Mouse (Mus musculus) intestine, embryonic 14.5 days (tissue): ENCODE measurements around the gene Zfp692. TPM values are rescaled to one million over a fixed set of nuclear protein-coding genes. Genes with fewer than 3 reads are reported as not detected.
"Not testable (repeated sequence)": the region's sequence is repeated elsewhere in the genome, so short reads cannot be mapped to it uniquely, and the experiment has no call there.

ENCODE experiments used
- ATAC-seq: fragments of 200-750 bp; cut with Nextera tagmentation; replicated peaks from 2 replicates; pipeline ENCODE4 v1.8.0; 2017; ENCODE audit warnings: low read depth, moderate number of reproducible peaks, moderate TSS enrichment, moderate library complexity; ENCODE audit not compliant: low FRiP score, low TSS enrichment
- DNase-seq: peaks from one replicate; pipeline ENCODE4 v3.0.0-alpha.2; 2018; ENCODE audit warnings: low spot score
- H3K27ac ChIP-seq: fragments of 300-500 bp; sonication (generic); 2 replicates; pipeline ENCODE4 v1.5.1; 2014; ENCODE audit warnings: low read depth, mild to moderate bottlenecking, control low read depth
- H3K27me3 ChIP-seq: fragments of 300-500 bp; sonication (generic); replicated peaks from 2 replicates; pipeline ENCODE4 v1.6.1; 2014; ENCODE audit warnings: low read length, control low read depth; ENCODE audit not compliant: control insufficient read depth, insufficient read depth
- H3K36me3 ChIP-seq: fragments of 300-500 bp; sonication (generic); 2 replicates; pipeline ENCODE4 v1.6.1; 2014; ENCODE audit warnings: low read length, control low read depth; ENCODE audit not compliant: control insufficient read depth, insufficient read depth
- H3K4me1 ChIP-seq: fragments of 300-500 bp; sonication (generic); replicated peaks from 2 replicates; pipeline ENCODE4 v1.6.1; 2014; ENCODE audit warnings: low read length, control low read depth, mixed read lengths; ENCODE audit not compliant: control insufficient read depth, insufficient read depth
- H3K4me2 ChIP-seq: fragments of 300-500 bp; sonication (generic); 2 replicates; pipeline ENCODE4 v1.6.1; 2014; ENCODE audit warnings: low read length
- H3K4me3 ChIP-seq: fragments of 300-500 bp; sonication (generic); 2 replicates; pipeline ENCODE4 v1.5.1; 2014; ENCODE audit warnings: low read depth, low read length, control low read depth, mixed read lengths
- H3K9ac ChIP-seq: fragments of 300-500 bp; sonication (generic); 2 replicates; pipeline ENCODE4 v1.6.1; 2014; ENCODE audit warnings: mild to moderate bottlenecking, low read length
- H3K9me3 ChIP-seq: fragments of 300-500 bp; sonication (generic); 2 replicates; pipeline ENCODE4 v1.6.1; 2016; ENCODE audit warnings: low read length, control low read depth; ENCODE audit not compliant: control insufficient read depth
- WGBS: fragments of 180-500 bp; shearing (Covaris S2); extraction: QIAGEN DNeasy Blood & Tissue Kit; methylation state at CpG from one replicate; pipeline ENCODE4 v1.1.7; 2014; 5-methylcytosine and 5-hydroxymethylcytosine counted together
- polyA plus RNA-seq: library from polyadenylated mRNA; unstranded; fragments of >200 nt; fragmentation: Nextera tagmentation; extraction: Ambion mirVana; gene quantifications from 2 replicates; pipeline ENCODE4 v1.2.1, GENCODE M21; 2014

The Zfp692 gene
- polyA plus RNA-seq, 1 experiment from 2014 or later, result 19.7 TPM

DNA sequence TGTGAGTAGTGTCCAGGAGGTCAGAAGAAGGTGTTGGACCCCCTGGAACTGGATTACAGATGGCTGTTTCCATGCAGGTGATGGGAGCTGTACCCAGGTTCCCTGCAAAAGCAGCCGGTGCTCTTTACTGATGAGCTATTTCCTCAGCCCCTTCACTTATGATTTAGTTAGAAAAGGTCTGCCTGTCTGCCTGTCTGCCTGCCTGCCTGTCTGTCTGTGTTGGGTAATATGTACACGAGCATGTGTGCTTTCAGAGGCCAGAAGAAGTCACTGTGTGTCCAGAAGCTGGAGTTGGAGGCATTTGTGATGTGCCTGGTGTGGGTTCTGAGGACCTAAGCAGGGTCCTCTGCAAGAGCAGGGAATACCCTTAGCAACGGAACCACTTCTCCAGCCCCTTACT lies 46.8 kb downstream of the Zfp692 start:
- ATAC-seq (no peak), DNase-seq (no peak)
- Histone ChIP-seq H3K27me3 (no peaks in the 10 kb centered on the region), H3K36me3 (no peaks in the 10 kb centered on the region), H3K4me2 (no peak overlapping the region), H3K27ac (no peak overlapping the region), H3K4me1 (no peaks in the 10 kb centered on the region), H3K9me3 (no peaks in the 10 kb centered on the region), H3K9ac (no peak overlapping the region), H3K4me3 (no peak overlapping the region)
- WGBS, result 62% methylated on average over 3 of the region's 3 CpGs

DNA sequence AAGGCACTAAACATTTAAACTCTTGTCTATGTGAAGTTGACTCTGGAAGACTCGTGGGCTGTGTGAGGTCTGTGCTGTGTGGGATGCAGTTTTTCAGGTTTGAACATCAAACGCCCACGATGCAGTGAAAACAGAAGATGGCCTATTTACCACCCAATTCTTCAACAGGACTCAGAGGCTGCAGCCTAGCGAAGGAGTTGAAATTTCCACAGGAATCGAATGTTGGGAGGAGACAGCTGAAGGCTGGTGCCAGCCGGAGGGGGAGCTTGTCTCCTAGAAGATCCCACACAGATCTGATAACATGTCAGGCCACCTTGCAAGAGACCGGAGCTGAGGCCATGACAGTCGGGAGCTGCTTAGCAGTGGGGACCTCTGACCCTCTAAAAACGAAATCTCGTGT lies 47.6 kb downstream of the Zfp692 start:
- DNase-seq, result no peak
- Histone ChIP-seq H3K9ac (no peak overlapping the region), H3K4me2 (no peak overlapping the region), H3K27ac (no peak overlapping the region), H3K9me3 (no peaks in the 10 kb centered on the region), H3K4me1 (no peaks in the 10 kb centered on the region), H3K4me3 (no peak overlapping the region), H3K36me3 (no peaks in the 10 kb centered on the region), H3K27me3 (no peaks in the 10 kb centered on the region)
- no peak for ATAC-seq
- WGBS, result 58% methylated on average over 10 of the region's 10 CpGs

GRCm38 (mm10) chr11:58354927-58355326 lies 48.1 kb downstream of the Zfp692 start:
- H3K36me3 ChIP-seq, result no peaks in the 10 kb centered on the region
- no peak overlapping the region for H3K27ac ChIP-seq
- H3K4me1 ChIP-seq, result no peaks in the 10 kb centered on the region
- no peak overlapping the region for H3K4me2 ChIP-seq
- DNase-seq (no peak), ATAC-seq (no peak)
- no peaks in the 10 kb centered on the region for H3K27me3 ChIP-seq
- WGBS, result 74% methylated on average over 3 of the region's 3 CpGs
- H3K9ac ChIP-seq, result no peak overlapping the region
- no peak overlapping the region for H3K4me3 ChIP-seq
- no peaks in the 10 kb centered on the region for H3K9me3 ChIP-seq

DNA sequence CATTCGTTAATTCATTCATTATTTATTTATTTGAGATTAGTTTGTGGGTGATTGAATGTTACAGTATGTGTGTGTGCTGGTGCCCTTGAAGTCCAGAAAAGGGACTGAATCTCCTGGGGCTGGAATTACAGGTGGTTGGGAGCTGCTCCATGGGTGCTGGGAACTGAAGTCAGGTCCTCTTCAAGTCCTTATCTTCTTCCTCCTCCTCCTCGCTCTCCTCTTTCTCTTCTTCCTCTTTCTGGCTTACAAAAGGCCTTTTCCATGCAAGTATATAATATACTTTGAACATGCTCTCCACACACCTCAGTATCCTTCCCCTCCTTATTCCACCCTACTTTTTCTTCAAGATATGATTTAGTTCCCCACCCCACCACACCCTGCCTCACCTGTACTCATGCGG lies 50.2 kb downstream of the Zfp692 start:
- Histone ChIP-seq H3K9ac (no peak overlapping the region), H3K9me3 (no peaks in the 10 kb centered on the region), H3K4me2 (no peak overlapping the region), H3K27me3 (no peaks in the 10 kb centered on the region), H3K4me3 (no peak overlapping the region), H3K36me3 (no peaks in the 10 kb centered on the region), H3K4me1 (no peaks in the 10 kb centered on the region), H3K27ac (no peak overlapping the region)
- no peak for ATAC-seq
- 94% methylated on average over 3 of the region's 3 CpGs for WGBS
- DNase-seq, result no peak

DNA sequence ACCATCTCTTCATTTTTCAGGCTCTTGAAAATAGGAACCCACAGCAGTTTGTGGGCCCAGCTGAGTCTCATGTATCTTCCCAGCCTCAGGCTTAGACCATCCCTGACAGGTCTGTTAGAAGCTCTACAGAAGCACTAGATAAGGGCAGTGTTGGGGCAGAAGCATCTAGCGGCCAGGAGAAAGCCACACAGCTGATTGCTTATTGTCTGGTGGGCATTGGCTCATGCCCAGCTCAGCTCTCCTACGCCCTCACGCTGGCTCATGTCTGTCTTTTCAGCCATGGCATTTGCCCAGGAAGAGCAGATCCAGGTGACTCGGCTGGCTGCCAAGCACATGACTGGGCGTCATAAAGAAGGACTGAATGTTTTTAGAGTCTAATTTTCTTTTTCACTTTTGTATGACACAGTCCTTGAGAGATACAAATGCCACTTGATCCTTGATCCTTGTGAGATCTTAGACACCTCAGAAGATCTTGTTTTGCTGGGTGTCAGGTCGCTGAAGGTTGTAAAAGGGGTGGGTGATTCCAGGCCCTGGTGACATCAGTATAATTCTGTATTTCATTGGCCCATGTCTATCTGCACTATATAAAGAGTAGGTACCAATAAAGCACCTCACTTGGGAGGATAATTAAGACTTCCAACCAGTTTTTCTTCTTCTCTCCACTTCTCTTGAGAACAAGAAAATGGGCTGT lies 51.1 kb downstream of the Zfp692 start:
- Histone ChIP-seq H3K9me3 (no peaks in the 10 kb centered on the region), H3K36me3 (no peaks in the 10 kb centered on the region), H3K4me3 (no peak overlapping the region), H3K27me3 (no peaks in the 10 kb centered on the region), H3K9ac (no peak overlapping the region), H3K4me1 (no peaks in the 10 kb centered on the region), H3K27ac (no peak overlapping the region), H3K4me2 (no peak overlapping the region)
- DNase-seq (no peak), ATAC-seq (no peak)
- 83% methylated on average over 6 of the region's 6 CpGs for WGBS

DNA sequence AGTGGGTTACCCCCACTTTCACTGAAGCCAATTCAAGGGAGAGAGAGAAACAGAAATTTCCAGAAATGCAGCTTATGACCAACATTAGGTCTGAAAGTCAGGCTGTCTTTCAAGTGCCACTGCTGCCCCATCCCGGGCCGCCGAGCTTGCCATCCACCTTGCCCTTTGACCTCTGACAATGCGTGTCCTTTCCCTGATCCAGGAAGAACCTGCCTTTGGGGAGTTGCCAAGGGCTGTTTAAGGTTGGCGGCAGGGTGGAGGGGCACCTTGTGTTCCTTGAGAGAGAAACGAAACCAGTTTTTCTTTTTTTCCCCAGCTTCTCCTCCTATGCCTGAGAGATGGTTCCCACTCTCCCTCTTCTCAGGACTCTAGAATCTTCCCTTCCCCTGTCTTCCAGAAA lies 55.7 kb downstream of the Zfp692 start:
- not testable (repeated sequence) for ATAC-seq

More for the DNA sequence above, 55.7 kb downstream of the Zfp692 start:
- H3K36me3 ChIP-seq, H3K9me3 ChIP-seq, H3K9ac ChIP-seq, DNase-seq, H3K4me2 ChIP-seq, H3K4me3 ChIP-seq, H3K4me1 ChIP-seq, H3K27me3 ChIP-seq, H3K27ac ChIP-seq: not testable (repeated sequence)
- no CpG with 5 or more reads among the region's 6 CpGs for WGBS

Other genes with a start within 250 kb of the Zfp692 start
- gene Gm12248, start 213.9 kb upstream of the Zfp692 start, polyA plus RNA-seq, result not detected in 2 replicates
- gene Cnot8, start 202.9 kb upstream of the Zfp692 start, polyA plus RNA-seq, result 86.8 and 91.1 TPM in 2 replicates
- 27.7 and 28.6 TPM in 2 replicates for gene Gemin5, start 138.5 kb upstream of the Zfp692 start, polyA plus RNA-seq
- gene Mrpl22, start 135.4 kb upstream of the Zfp692 start, polyA plus RNA-seq, result 131 and 133 TPM in 2 replicates
- gene Igtp, start 107.5 kb upstream of the Zfp692 start, polyA plus RNA-seq, result 6.6 and 7.3 TPM in 2 replicates
- gene Irgm2, start 107.5 kb upstream of the Zfp692 start, polyA plus RNA-seq, result 6.2 and 8.9 TPM in 2 replicates
- not detected in 2 replicates for gene 4930438A08Rik, start 32.3 kb upstream of the Zfp692 start, polyA plus RNA-seq
- gene Zfp672, start 23.3 kb downstream of the Zfp692 start, polyA plus RNA-seq, result 45.9 and 49.6 TPM in 2 replicates
- gene Sh3bp5l, start 23.7 kb downstream of the Zfp692 start, polyA plus RNA-seq, result 27.5 and 28.9 TPM in 2 replicates
- 274 and 403 TPM in 2 replicates for gene Lypd8, start 72.0 kb downstream of the Zfp692 start, polyA plus RNA-seq
- gene 1810065E05Rik, start 114.0 kb downstream of the Zfp692 start, polyA plus RNA-seq, result not detected in 2 replicates
- not detected in 2 replicates for gene Gm12253, start 125.5 kb downstream of the Zfp692 start, polyA plus RNA-seq
- gene Lypd9, start 145.9 kb downstream of the Zfp692 start, polyA plus RNA-seq, result not detected in 2 replicates
- gene Olfr30, start 155.2 kb downstream of the Zfp692 start, polyA plus RNA-seq, result not detected in 2 replicates
- gene Olfr332, start 185.5 kb downstream of the Zfp692 start, polyA plus RNA-seq, result not detected in 2 replicates
- not detected in 2 replicates for gene Olfr331, start 195.5 kb downstream of the Zfp692 start, polyA plus RNA-seq
- gene Olfr330, start 227.8 kb downstream of the Zfp692 start, polyA plus RNA-seq, result not detected in 2 replicates
- gene Olfr329-ps, start 239.4 kb downstream of the Zfp692 start, polyA plus RNA-seq, result not detected in 2 replicates
- 0.08 TPM in 1 of 2 replicates, not detected in the other for gene Olfr328, start 248.6 kb downstream of the Zfp692 start, polyA plus RNA-seq